Comparison of ENCODE assay signal across 11 mouse cellular contexts in the genomic region with DNA sequence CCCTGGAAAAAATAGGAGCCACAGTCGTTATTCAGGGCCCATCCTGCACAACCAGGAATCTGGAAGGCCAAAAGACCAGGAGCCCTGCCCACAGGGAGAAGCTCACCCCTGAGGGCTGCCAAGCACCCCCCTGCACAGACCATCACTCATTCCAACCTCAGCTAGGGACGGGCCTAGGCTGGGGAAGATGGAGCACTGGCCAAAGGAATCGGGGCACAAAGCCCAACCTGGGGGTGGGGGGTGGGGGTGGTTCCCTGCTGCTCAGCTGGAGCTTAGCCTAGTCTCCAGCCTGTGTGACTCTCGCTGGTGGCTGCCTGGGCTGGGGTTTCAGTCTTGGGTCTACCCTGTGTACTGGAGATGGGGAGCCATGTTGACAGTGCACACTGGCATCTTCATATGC. TPM values are rescaled to one million over a fixed set of nuclear protein-coding genes. Genes with fewer than 3 reads are reported as not detected.
DNase-seq lines count a peak whose midpoint lies in the region; ATAC-seq and TF ChIP-seq lines count a peak whose summit lies in the region.
"Had no signal": no experiment of that assay in that cellular context is flagged by ENCODE, and none has a peak within 500 bp of the region (broad histone marks: within the 10 kb centered on the region; RNA-seq: fewer than 3 reads in every experiment).

No protein-coding gene starts in this region.

- TF ChIP-seq POLR2A in heart, adult 2 months (IDR thresholded peaks at IDR 0.05; ENCODE audit: insufficient read depth, low read depth, low read length): no peak
- no peak for TF ChIP-seq POLR2A in MEL (IDR thresholded peaks at IDR 0.05; ENCODE audit: control insufficient read depth in 1 of 2, insufficient read depth in 1 of 2, low read depth in 1 of 2, low read length in 2 of 2, poor library complexity in 1 of 2)

- H3K27me3 ChIP-seq in heart, embryonic 12.5 days (replicated peaks): peaks cover 5% of the 10 kb centered on the region; the same call in 1 of the 2 replicates
- H3K27me3 ChIP-seq in heart, adult 2 months (ENCODE audit: control insufficient read depth, insufficient read depth, low read length): no peaks in the 10 kb centered on the region
- H3K27me3 ChIP-seq in MEL (ENCODE audit: control insufficient read depth in 1 of 2, insufficient read depth in 2 of 2, low read length in 2 of 2): no peaks in the 10 kb centered on the region
- no peaks in the 10 kb centered on the region for H3K27me3 ChIP-seq in intestine, embryonic 16.5 days (replicated peaks; ENCODE audit: control insufficient read depth, insufficient read depth, low read length)

- H3K4me2 ChIP-seq in heart, embryonic 12.5 days: peak overlapping the region; percentile 87
- H3K4me2 ChIP-seq in intestine, embryonic 16.5 days (ENCODE audit: low read depth, low read length): peak overlapping the region; percentile 8; the same call in 1 of the 2 replicates

- peaks cover 53% of the 10 kb centered on the region for H3K36me3 ChIP-seq in heart, embryonic 12.5 days
- H3K36me3 ChIP-seq in heart, adult 2 months (ENCODE audit: control insufficient read depth, insufficient read depth, low read length): no peaks in the 10 kb centered on the region
- peaks cover 0 to 11% of the 10 kb centered on the region in 2 experiments for H3K36me3 ChIP-seq in MEL (ENCODE audit: control insufficient read depth in 1 of 2, insufficient read depth in 2 of 2, low read length in 2 of 2)
- H3K36me3 ChIP-seq in intestine, embryonic 16.5 days (ENCODE audit: control insufficient read depth, insufficient read depth, low read length): peaks cover 19% of the 10 kb centered on the region

- no peaks in the 10 kb centered on the region for H3K79me2 ChIP-seq in heart, adult 2 months (replicated peaks; ENCODE audit: control insufficient read depth, insufficient read depth, low read length)
- H3K79me2 ChIP-seq in MEL (ENCODE audit: control insufficient read depth, insufficient read depth, low read length, poor library complexity): peaks cover 16% of the 10 kb centered on the region

- H3K9me3 ChIP-seq in heart, embryonic 12.5 days (replicated peaks): no peaks in the 10 kb centered on the region
- no peaks in the 10 kb centered on the region for H3K9me3 ChIP-seq in MEL (replicated peaks; ENCODE audit: insufficient read depth, low read length)
- no peaks in the 10 kb centered on the region for H3K9me3 ChIP-seq in intestine, embryonic 16.5 days (ENCODE audit: control insufficient read depth, low read length)

- DNase-seq in heart, adult 2 months: no peak
- DNase-seq in layer of hippocampus, adult 11-12 months (ENCODE audit: low spot score): peak; percentile 30
- no peak for DNase-seq in layer of hippocampus, adult 9-11 months
- DNase-seq in MEL (ENCODE audit: low read depth, low spot score): no peak
- no peak for DNase-seq in urinary bladder, postnatal 25 days (ENCODE audit: low spot score)
- DNase-seq: right cerebral cortex, adult 18-20 months had no signal

- no peak for TF ChIP-seq CTCF in heart, adult 2 months (IDR thresholded peaks at IDR 0.05)
- TF ChIP-seq CTCF in MEL (IDR thresholded peaks at IDR 0.05 in 2 of 3, conservative IDR thresholded peaks at IDR 0.05 in 1 of 3; ENCODE audit: control insufficient read depth in 1 of 3, insufficient read depth in 1 of 3, low read depth in 2 of 3, low read length in 3 of 3, poor library complexity in 1 of 3, severe bottlenecking in 1 of 3): no peak

- TF ChIP-seq EP300 in heart, adult 2 months (IDR thresholded peaks at IDR 0.05; ENCODE audit: insufficient read depth, low read depth, low read length): no peak
- TF ChIP-seq EP300 in MEL (IDR thresholded peaks at IDR 0.05; ENCODE audit: low read depth in 1 of 2, low read length in 2 of 2): no peak

- H3K4me1 ChIP-seq in heart, embryonic 12.5 days (replicated peaks): peaks cover 47% of the 10 kb centered on the region
- H3K4me1 ChIP-seq in heart, adult 2 months (ENCODE audit: control insufficient read depth, insufficient read depth, low read length): no peaks in the 10 kb centered on the region
- peaks cover 0 to 13% of the 10 kb centered on the region in 2 experiments; a peak in 3 of 4 replicates for H3K4me1 ChIP-seq in MEL (ENCODE audit: control insufficient read depth in 1 of 2, insufficient read depth in 2 of 2, low read length in 2 of 2)
- peaks cover 33% of the 10 kb centered on the region for H3K4me1 ChIP-seq in intestine, embryonic 16.5 days (ENCODE audit: control insufficient read depth, insufficient read depth, low read length)

- H3K9ac ChIP-seq in heart, embryonic 12.5 days: no peak overlapping the region
- no peak overlapping the region for H3K9ac ChIP-seq in heart, adult 2 months (ENCODE audit: low read depth, low read length)
- H3K9ac ChIP-seq in MEL (ENCODE audit: control insufficient read depth, low read depth, low read length, poor library complexity, severe bottlenecking): peak overlapping the region; percentile 58
- peak overlapping the region; percentile 38; the same call in 1 of the 2 replicates for H3K9ac ChIP-seq in intestine, embryonic 16.5 days (ENCODE audit: low read depth, low read length)

- intact Hi-C loops in heart, adult 2 months (cut with DNase I): no loop called here

- no peak for ATAC-seq in heart, embryonic 12.5 days (ENCODE audit: insufficient number of reproducible peaks, low FRiP score)
- no peak for ATAC-seq in intestine, embryonic 16.5 days
- no peak for ATAC-seq in activated CD4-positive, CD25-positive, alpha-beta regulatory T cell, adult 4 months
- ATAC-seq: CD4-positive, CD25-positive, alpha-beta regulatory T cell, adult 4 months; forebrain, embryonic 16.5 days had no signal

- WGBS in heart, embryonic 12.5 days: 37% methylated on average over 4 of the region's 4 CpGs
- 35% methylated on average over 4 of the region's 4 CpGs for WGBS in heart, adult 2 months
- WGBS in intestine, embryonic 16.5 days: 39% methylated on average over 4 of the region's 4 CpGs

- 0 out of 2 replicates have a peak overlapping the region, but pooled peaks have one; percentile 23 for H3K27ac ChIP-seq in heart, embryonic 12.5 days (ENCODE audit: poor library complexity, severe bottlenecking)
- H3K27ac ChIP-seq in heart, adult 2 months: no peak overlapping the region
- peak overlapping the region; percentile 97 for H3K27ac ChIP-seq in MEL (ENCODE audit: control insufficient read depth, low read depth, low read length)
- H3K27ac ChIP-seq in intestine, embryonic 16.5 days (ENCODE audit: low read length): peak overlapping the region; percentile 86

- no peak for TF ChIP-seq RAD21 in MEL (IDR thresholded peaks at IDR 0.05; ENCODE audit: low read depth, low read length)

- no peak overlapping the region for H3K4me3 ChIP-seq in heart, embryonic 12.5 days
- H3K4me3 ChIP-seq in heart, adult 2 months: no peak overlapping the region
- no peak overlapping the region for H3K4me3 ChIP-seq in MEL (ENCODE audit: control insufficient read depth in 1 of 2, insufficient read depth in 1 of 2, low read depth in 2 of 2, low read length in 2 of 2)
- no peak overlapping the region for H3K4me3 ChIP-seq in intestine, embryonic 16.5 days (ENCODE audit: low read length)

RNA-seq across cellular contexts. Expression of gene Smim1, which starts 3.2 kb away (rescaled TPM):
- polyA plus RNA-seq in heart, embryonic 12.5 days (2016; fragmentation: Nextera tagmentation; extraction: Ambion mirVana): 64.6 and 77.0 TPM in 2 replicates
- total RNA-seq in heart, adult 2 months (2021): 1 to 10 TPM; 5.7 to 7.8 TPM
- polyA plus RNA-seq in heart, adult 2 months (2012; rRNA removed): 24.7 and 29.2 TPM in 2 replicates
- 122 and 188 TPM in 2 replicates for total RNA-seq in MEL (2012; rRNA removed)
- polyA plus RNA-seq in MEL (2012; ENCODE audit: insufficient read depth in 1 of 2, insufficient read length in 2 of 2, low read depth in 1 of 2, low replicate concordance in 2 of 2, missing spikeins in 1 of 2): 100 to 1,000 TPM; 118 to 219 TPM
- 183 and 196 TPM in 2 replicates for polyA plus RNA-seq in intestine, embryonic 16.5 days (2015; fragmentation: Nextera tagmentation; extraction: Ambion mirVana)
- 1 to 10 TPM in 1 of 2 experiments, not detected in 1; 1.0 TPM for polyA plus RNA-seq in activated CD4-positive, CD25-positive, alpha-beta regulatory T cell, adult 4 months (2017; shearing (Covaris generic))

RNA-seq across cellular contexts. Expression of gene Lrrc47, which starts 11.3 kb away (rescaled TPM):
- polyA plus RNA-seq in heart, embryonic 12.5 days (2016; fragmentation: Nextera tagmentation; extraction: Ambion mirVana): 21.8 and 27.2 TPM in 2 replicates
- 10 to 100 TPM; 28.6 to 28.7 TPM for total RNA-seq in heart, adult 2 months (2021)
- polyA plus RNA-seq in heart, adult 2 months (2012; rRNA removed): 29.7 and 35.6 TPM in 2 replicates
- 48.0 and 54.3 TPM in 2 replicates for total RNA-seq in MEL (2012; rRNA removed)
- polyA plus RNA-seq in MEL (2012; ENCODE audit: insufficient read depth in 1 of 2, insufficient read length in 2 of 2, low read depth in 1 of 2, low replicate concordance in 2 of 2, missing spikeins in 1 of 2): 100 to 1,000 TPM in 1 of 2 experiments, not detected in 1; 117 TPM
- 10.1 and 15.2 TPM in 2 replicates for polyA plus RNA-seq in intestine, embryonic 16.5 days (2015; fragmentation: Nextera tagmentation; extraction: Ambion mirVana)
- 1 to 10 TPM; 4.7 to 5.2 TPM for polyA plus RNA-seq in activated CD4-positive, CD25-positive, alpha-beta regulatory T cell, adult 4 months (2017; shearing (Covaris generic))

RNA-seq across cellular contexts. Expression of gene Ccdc27, which starts 19.6 kb away (rescaled TPM):
- 0.09 and 0.10 TPM in 2 replicates for polyA plus RNA-seq in heart, embryonic 12.5 days (2016; fragmentation: Nextera tagmentation; extraction: Ambion mirVana)
- total RNA-seq in heart, adult 2 months (2021): not detected
- polyA plus RNA-seq in heart, adult 2 months (2012; rRNA removed): not detected in 2 replicates
- not detected in 2 replicates for total RNA-seq in MEL (2012; rRNA removed)
- under 1 TPM in 1 of 2 experiments, not detected in 1; 0.49 TPM for polyA plus RNA-seq in MEL (2012; ENCODE audit: insufficient read depth in 1 of 2, insufficient read length in 2 of 2, low read depth in 1 of 2, low replicate concordance in 2 of 2, missing spikeins in 1 of 2)
- not detected in 2 replicates for polyA plus RNA-seq in intestine, embryonic 16.5 days (2015; fragmentation: Nextera tagmentation; extraction: Ambion mirVana)
- not detected for polyA plus RNA-seq in activated CD4-positive, CD25-positive, alpha-beta regulatory T cell, adult 4 months (2017; shearing (Covaris generic))
- polyA plus RNA-seq: CD4-positive, CD25-positive, alpha-beta regulatory T cell, adult 4 months; forebrain, embryonic 16.5 days had no signal

RNA-seq across cellular contexts. Expression of gene Cep104, which starts 47.9 kb away (rescaled TPM):
- polyA plus RNA-seq in heart, embryonic 12.5 days (2016; fragmentation: Nextera tagmentation; extraction: Ambion mirVana): 17.3 and 18.0 TPM in 2 replicates
- 10 to 100 TPM; 28.1 to 31.5 TPM for total RNA-seq in heart, adult 2 months (2021)
- 19.6 and 20.1 TPM in 2 replicates for polyA plus RNA-seq in heart, adult 2 months (2012; rRNA removed)
- 8.3 and 8.5 TPM in 2 replicates for total RNA-seq in MEL (2012; rRNA removed)
- polyA plus RNA-seq in MEL (2012; ENCODE audit: insufficient read depth in 1 of 2, insufficient read length in 2 of 2, low read depth in 1 of 2, low replicate concordance in 2 of 2, missing spikeins in 1 of 2): 10 to 100 TPM in 1 of 2 experiments, not detected in 1; 19.9 TPM
- polyA plus RNA-seq in intestine, embryonic 16.5 days (2015; fragmentation: Nextera tagmentation; extraction: Ambion mirVana): 9.3 and 10.6 TPM in 2 replicates
- polyA plus RNA-seq in activated CD4-positive, CD25-positive, alpha-beta regulatory T cell, adult 4 months (2017; shearing (Covaris generic)): 1 to 10 TPM; 2.7 to 3.8 TPM

RNA-seq across cellular contexts. Expression of gene Dffb, which starts 47.9 kb away (rescaled TPM):
- 5.6 and 6.5 TPM in 2 replicates for polyA plus RNA-seq in heart, embryonic 12.5 days (2016; fragmentation: Nextera tagmentation; extraction: Ambion mirVana)
- total RNA-seq in heart, adult 2 months (2021): 1 to 10 TPM; 2.7 to 3.0 TPM
- polyA plus RNA-seq in heart, adult 2 months (2012; rRNA removed): 5.3 and 7.7 TPM in 2 replicates
- 18.4 and 25.1 TPM in 2 replicates for total RNA-seq in MEL (2012; rRNA removed)
- polyA plus RNA-seq in MEL (2012; ENCODE audit: insufficient read depth in 1 of 2, insufficient read length in 2 of 2, low read depth in 1 of 2, low replicate concordance in 2 of 2, missing spikeins in 1 of 2): 10 to 100 TPM in 1 of 2 experiments, not detected in 1; 25.2 TPM
- polyA plus RNA-seq in intestine, embryonic 16.5 days (2015; fragmentation: Nextera tagmentation; extraction: Ambion mirVana): 14.6 and 18.6 TPM in 2 replicates
- polyA plus RNA-seq in activated CD4-positive, CD25-positive, alpha-beta regulatory T cell, adult 4 months (2017; shearing (Covaris generic)): 10 to 100 TPM in 1 of 2 experiments, 1 to 10 TPM in 1; 9.5 to 16.9 TPM

Comparison
In these comparisons a context has a peak if more than half of its experiments do, and no peak if none do; other contexts are left out.
1. H3K9ac ChIP-seq: peak in MEL (single experiment) and intestine, embryonic 16.5 days (single experiment); none in heart, embryonic 12.5 days (single experiment) and heart, adult 2 months (single experiment).
2. RNA of gene Smim1, which starts 3.2 kb away (polyA plus RNA-seq): 118 to 219 TPM in MEL, 183 to 196 TPM in intestine, embryonic 16.5 days, 64.6 to 77.0 TPM in heart, embryonic 12.5 days and 24.7 to 29.2 TPM in heart, adult 2 months; 1.0 TPM in activated CD4-positive, CD25-positive, alpha-beta regulatory T cell, adult 4 months; every median in the first group is over 10 times any median in the second.